Mouse (Mus musculus): ENCODE measurements at regions not wholly inside any gene's neighbourhood (a gene's known extent, or its start where the extent isn't known, plus 50 kb on each side); places are given as distances from the start of the nearest gene placed in this dataset.
"Not testable (repeated sequence)": the region's sequence is repeated elsewhere in the genome, so short reads cannot be mapped to it uniquely, and the experiment has no call there.

DNA sequence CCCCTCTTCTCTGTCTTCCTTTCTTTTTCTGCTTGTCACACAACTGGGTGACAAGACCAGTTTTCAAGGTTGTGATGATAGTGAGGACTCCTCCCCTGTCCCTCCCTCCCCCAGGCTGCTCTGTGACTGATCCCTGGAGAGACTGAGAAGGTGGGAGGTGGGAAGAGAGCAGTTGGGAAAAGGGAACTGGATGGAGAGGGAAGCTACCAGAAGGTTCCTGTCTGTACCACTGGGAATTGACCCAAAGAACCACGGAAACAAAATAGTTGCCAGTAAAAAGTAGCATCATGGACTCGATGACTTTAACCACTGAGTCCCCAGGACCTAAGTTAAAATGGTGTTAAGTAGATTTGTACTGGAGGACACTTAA lies 94.2 kb downstream of the Phlda1 start:
- H3K27ac ChIP-seq (ENCODE audit: insufficient read depth, low read length), result no peak overlapping the region

DNA sequence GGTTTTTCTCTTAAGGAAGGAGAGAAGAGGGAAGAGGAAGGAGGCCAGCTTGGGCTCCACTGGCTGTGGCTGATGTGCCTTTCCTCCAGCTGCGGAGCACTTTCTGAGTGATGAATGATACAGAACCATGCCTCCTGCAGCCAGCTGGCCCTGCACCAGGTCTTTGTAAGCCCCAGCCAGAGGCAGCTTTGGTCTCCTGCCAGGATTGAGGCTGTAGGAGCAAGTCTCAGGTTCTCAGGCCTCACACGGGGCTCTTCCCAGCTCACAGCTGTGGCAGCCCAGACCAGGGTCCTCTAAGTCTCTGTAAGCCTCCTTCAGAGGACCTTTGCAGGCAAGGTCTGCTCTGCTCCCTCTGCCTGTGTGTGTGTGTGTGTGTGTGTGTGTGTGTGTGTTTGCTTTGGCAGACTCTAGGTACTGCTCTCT lies 94.6 kb downstream of the Phlda1 start:
- Histone ChIP-seq H3K4me1 (ENCODE audit: control insufficient read depth, insufficient read depth, low read length) (no peaks in the 10 kb centered on the region), H3K27ac (ENCODE audit: insufficient read depth, low read length) (no peak overlapping the region), H3K4me3 (ENCODE audit: insufficient read depth, low read length) (no peak overlapping the region)
- TF ChIP-seq CTCF (IDR thresholded peaks at IDR 0.05; ENCODE audit: extremely low read depth, insufficient read depth, low read length), result no peak

More for the DNA sequence above, 94.2 kb downstream of the Phlda1 start:
- no peak for TF ChIP-seq CTCF (IDR thresholded peaks at IDR 0.05; ENCODE audit: extremely low read depth, insufficient read depth, low read length)
- TF ChIP-seq POLR2A (IDR thresholded peaks at IDR 0.05; ENCODE audit: extremely low read depth, insufficient read depth, low read length), result no peak
- no peaks in the 10 kb centered on the region for H3K4me1 ChIP-seq (ENCODE audit: control insufficient read depth, insufficient read depth, low read length)
- H3K4me3 ChIP-seq (ENCODE audit: insufficient read depth, low read length), result no peak overlapping the region

DNA sequence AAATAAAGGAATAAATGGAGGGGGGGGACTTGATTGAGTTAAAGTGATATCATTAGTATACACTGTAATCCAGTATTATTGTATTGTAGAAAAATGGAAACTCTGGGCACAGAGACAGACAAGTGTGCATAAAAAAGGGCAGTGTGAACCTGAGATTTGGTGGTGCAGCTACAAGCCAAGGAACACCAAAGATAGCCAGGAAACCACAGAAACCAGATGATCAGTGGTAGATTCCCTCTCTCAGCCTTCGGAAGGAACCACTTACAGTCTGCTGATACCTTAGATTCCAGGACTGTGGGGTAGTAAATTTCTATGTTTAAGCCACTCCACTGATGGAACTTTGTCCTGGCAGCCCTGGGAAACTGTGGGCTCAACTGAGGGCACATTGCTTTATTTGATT lies 97.1 kb downstream of the Phlda1 start:
- Histone ChIP-seq H3K27ac (ENCODE audit: insufficient read depth, low read length) (no peak overlapping the region), H3K4me3 (ENCODE audit: insufficient read depth, low read length) (no peak overlapping the region), H3K4me1 (ENCODE audit: control insufficient read depth, insufficient read depth, low read length) (no peaks in the 10 kb centered on the region)
- TF ChIP-seq POLR2A (IDR thresholded peaks at IDR 0.05; ENCODE audit: extremely low read depth, insufficient read depth, low read length), result no peak
- no peak for TF ChIP-seq CTCF (IDR thresholded peaks at IDR 0.05; ENCODE audit: extremely low read depth, insufficient read depth, low read length)

DNA sequence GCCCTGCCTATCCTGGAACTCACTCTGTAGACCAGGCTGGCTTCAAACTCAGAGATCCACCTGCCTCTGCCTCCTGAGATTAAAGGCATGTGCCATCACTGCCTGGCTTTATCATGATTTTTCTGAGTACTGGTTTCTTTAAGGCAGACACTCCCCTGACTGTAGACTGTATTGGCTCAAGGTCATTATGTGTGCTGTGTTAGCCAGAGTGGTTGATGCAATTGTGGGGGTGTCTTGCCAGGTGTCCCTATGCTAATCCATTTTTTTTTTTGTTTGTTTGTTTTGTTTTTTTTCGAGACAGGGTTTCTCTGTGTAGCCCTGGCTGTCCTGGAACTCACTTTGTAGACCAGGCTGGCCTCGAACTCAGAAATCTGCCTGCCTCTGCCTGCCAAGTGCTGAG lies 101.3 kb downstream of the Phlda1 start:
- not testable (repeated sequence) for H3K4me1 ChIP-seq (ENCODE audit: control insufficient read depth, insufficient read depth, low read length); H3K27ac ChIP-seq (ENCODE audit: insufficient read depth, low read length)

DNA sequence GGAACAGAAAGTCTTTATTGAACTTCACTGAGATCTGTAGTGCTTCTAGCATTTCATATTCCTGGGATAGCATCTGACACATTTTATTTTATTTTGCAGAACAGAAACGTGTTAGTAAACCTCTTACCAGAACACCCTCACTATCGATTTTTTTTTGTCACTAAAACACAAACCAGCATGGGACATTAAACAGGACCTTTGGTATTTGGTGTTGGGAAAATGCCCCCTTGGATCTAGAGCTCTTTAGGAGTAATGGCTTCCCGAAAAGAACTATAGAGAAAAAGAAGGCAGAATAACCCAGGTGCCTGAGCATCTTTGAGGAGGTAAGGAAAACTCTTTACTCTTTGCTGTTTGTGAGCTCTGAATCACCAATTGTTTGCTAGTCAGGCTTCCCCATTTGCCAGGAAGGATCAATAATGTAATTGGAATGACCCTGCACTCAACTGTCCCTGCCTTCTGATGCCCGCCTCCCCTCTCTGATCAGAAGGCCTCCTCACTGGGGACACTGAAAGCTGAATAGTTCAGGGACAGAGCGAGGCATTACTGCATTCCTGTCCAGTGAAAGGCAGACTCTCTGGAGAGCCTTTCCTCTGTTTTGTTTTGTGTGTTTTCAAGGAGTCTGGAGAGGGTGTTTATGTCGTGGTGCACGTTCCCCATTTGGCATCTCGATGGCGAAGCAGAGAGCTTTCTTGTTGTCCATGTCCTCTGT lies 102.5 kb downstream of the Phlda1 start:
- no peaks in the 10 kb centered on the region for H3K4me1 ChIP-seq (ENCODE audit: control insufficient read depth, insufficient read depth, low read length)
- no peak for TF ChIP-seq CTCF (IDR thresholded peaks at IDR 0.05; ENCODE audit: extremely low read depth, insufficient read depth, low read length)
- TF ChIP-seq POLR2A (IDR thresholded peaks at IDR 0.05; ENCODE audit: extremely low read depth, insufficient read depth, low read length), result no peak
- H3K4me3 ChIP-seq (ENCODE audit: insufficient read depth, low read length), result no peak overlapping the region
- H3K27ac ChIP-seq (ENCODE audit: insufficient read depth, low read length), result no peak overlapping the region

More for the DNA sequence above, 101.3 kb downstream of the Phlda1 start:
- H3K4me3 ChIP-seq (ENCODE audit: insufficient read depth, low read length), result not testable (repeated sequence)

DNA sequence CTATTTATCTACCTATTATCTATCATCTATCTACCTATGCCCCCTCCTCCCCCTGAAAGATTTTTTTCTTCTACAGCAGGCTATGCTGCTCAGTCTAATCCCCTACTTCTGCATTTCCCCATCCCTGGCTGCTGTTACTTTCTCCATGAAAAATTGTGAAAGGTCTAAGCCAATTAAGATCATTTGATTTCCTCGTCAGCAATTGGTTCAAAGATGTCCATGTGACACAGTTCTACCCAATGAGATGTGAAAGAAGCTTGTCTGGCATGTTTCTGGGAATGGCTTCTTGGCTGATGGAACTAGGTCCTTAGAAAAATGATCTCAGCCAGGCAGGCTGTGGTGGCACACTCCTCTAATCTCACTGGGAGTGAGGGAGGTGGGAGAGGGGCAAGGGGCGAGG lies 103.8 kb downstream of the Phlda1 start:
- Histone ChIP-seq H3K27ac (ENCODE audit: insufficient read depth, low read length) (no peak overlapping the region), H3K4me1 (ENCODE audit: control insufficient read depth, insufficient read depth, low read length) (no peaks in the 10 kb centered on the region), H3K4me3 (ENCODE audit: insufficient read depth, low read length) (no peak overlapping the region)
- no peak for TF ChIP-seq CTCF (IDR thresholded peaks at IDR 0.05; ENCODE audit: extremely low read depth, insufficient read depth, low read length)
- no peak for TF ChIP-seq POLR2A (IDR thresholded peaks at IDR 0.05; ENCODE audit: extremely low read depth, insufficient read depth, low read length)

DNA sequence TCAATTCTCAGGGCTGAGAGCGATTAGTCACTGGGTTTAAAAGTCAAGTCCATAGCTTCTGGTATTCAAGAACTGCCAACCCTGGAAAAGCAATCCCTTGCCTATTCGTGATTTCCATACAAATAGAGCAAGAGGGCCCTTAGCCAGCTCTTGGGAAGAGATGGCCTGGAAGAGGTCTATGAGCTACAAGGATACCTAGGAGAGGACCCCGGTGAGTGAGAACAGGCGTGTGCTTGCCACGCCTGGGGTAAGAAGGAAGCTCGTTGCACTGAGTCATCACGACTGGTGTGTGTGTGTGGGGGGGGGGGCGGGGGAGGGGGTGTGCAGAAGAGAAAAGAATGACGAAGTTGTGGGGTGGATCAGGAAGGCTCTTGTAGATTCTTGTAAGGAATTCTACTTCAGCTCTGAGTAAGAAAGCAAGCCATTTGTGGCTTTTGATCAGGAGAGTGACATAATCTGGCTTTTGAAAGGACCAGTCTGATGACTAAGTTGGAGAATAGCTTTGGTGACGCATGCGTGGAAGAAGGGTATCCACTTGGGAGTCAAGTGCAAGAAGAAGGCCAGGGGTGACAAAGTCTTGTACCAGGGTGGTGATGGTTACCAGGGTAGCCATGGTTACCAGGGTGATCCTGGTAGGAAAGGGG lies 113.7 kb downstream of the Phlda1 start:
- TF ChIP-seq CTCF (IDR thresholded peaks at IDR 0.05; ENCODE audit: extremely low read depth, insufficient read depth, low read length), result no peak
- no peak for TF ChIP-seq POLR2A (IDR thresholded peaks at IDR 0.05; ENCODE audit: extremely low read depth, insufficient read depth, low read length)
- H3K4me1 ChIP-seq (ENCODE audit: control insufficient read depth, insufficient read depth, low read length), result no peaks in the 10 kb centered on the region
- no peak overlapping the region for H3K27ac ChIP-seq (ENCODE audit: insufficient read depth, low read length)
- H3K4me3 ChIP-seq (ENCODE audit: insufficient read depth, low read length), result no peak overlapping the region

DNA sequence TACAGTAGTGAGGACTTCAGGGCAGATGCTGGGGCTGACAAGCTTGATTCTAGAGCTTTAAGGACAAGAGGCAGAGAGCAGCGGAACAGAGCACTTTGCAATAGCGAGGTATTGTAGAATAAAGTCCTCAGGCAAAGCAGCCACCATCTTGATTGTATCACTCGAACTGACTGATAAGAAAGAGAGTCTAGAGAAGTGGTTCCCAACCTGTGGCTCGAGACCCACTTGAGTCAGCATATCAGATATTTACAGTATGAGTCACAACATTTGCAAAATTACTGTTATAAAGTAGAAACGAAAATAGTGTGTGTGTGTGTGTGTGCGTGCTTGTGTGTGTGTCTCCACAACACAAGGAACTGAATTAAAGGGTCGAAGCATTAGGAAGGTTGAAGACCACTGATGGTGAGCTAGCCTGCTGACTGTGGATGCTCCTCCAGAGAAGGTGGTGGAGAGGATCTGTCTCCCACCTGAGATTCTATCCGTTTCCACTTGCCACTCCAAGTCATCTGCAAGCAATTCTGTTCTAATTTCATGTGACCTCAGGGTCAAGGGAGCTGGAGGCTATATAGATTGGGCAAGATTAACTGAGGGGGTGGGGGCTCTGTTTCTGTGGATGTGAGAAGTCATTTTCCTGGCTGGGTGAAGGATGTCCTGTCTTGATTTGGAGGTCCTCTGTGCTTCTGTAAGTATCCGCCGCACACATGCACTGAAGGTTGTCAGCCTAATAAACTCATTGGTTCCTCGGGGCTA lies 115.0 kb downstream of the Phlda1 start:
- TF ChIP-seq POLR2A (IDR thresholded peaks at IDR 0.05; ENCODE audit: extremely low read depth, insufficient read depth, low read length) (no peak), CTCF (IDR thresholded peaks at IDR 0.05; ENCODE audit: extremely low read depth, insufficient read depth, low read length) (no peak)
- H3K4me1 ChIP-seq (ENCODE audit: control insufficient read depth, insufficient read depth, low read length), result no peaks in the 10 kb centered on the region
- H3K27ac ChIP-seq (ENCODE audit: insufficient read depth, low read length), result no peak overlapping the region
- no peak overlapping the region for H3K4me3 ChIP-seq (ENCODE audit: insufficient read depth, low read length)

DNA sequence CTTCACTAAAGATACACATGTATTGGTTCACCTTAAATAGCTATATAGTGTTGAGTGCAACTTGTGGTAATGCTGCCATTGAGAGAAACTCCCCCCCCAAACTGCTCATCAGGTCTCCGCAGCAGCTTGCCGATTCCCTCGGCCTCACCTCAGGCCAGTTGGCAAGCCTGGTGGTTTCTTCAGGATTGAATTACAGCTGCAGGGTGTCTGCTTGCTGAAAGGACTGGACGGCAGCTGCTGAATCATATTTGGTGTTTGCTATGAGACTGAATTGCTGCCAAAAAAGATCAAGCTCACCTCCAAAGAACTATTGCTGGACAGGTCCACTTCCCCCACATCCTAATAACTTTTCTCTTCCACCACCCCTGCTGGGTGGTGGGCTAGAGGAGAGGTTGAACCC lies 116.7 kb downstream of the Phlda1 start:
- TF ChIP-seq POLR2A (IDR thresholded peaks at IDR 0.05; ENCODE audit: extremely low read depth, insufficient read depth, low read length), result no peak
- H3K4me1 ChIP-seq (ENCODE audit: control insufficient read depth, insufficient read depth, low read length), result no peaks in the 10 kb centered on the region
- no peak overlapping the region for H3K4me3 ChIP-seq (ENCODE audit: insufficient read depth, low read length)
- H3K27ac ChIP-seq (ENCODE audit: insufficient read depth, low read length), result no peak overlapping the region

DNA sequence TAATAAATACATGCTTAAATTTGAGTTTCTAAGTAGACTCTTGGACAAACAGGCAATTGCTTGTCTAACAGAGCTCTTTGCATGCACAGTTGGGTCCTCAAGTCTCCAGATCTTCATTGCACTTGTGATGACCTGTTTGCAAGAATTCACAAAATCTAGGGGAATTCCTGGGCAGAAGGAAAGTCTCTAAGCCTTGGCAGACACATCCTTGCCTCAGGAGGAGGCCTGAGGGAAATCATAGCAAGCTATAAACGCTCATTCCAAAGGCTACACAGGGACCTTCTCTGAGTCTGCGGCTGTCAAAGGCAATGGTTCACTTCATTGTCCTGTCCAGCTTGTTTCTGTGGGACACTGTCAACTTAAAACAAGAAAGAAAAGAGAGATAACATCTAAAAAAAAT lies 117.9 kb downstream of the Phlda1 start:
- Histone ChIP-seq H3K27ac (ENCODE audit: insufficient read depth, low read length) (no peak overlapping the region), H3K4me1 (ENCODE audit: control insufficient read depth, insufficient read depth, low read length) (no peaks in the 10 kb centered on the region), H3K4me3 (ENCODE audit: insufficient read depth, low read length) (no peak overlapping the region)
- no peak for TF ChIP-seq POLR2A (IDR thresholded peaks at IDR 0.05; ENCODE audit: extremely low read depth, insufficient read depth, low read length)
- TF ChIP-seq CTCF (IDR thresholded peaks at IDR 0.05; ENCODE audit: extremely low read depth, insufficient read depth, low read length), result no peak
